In the genomic region with DNA sequence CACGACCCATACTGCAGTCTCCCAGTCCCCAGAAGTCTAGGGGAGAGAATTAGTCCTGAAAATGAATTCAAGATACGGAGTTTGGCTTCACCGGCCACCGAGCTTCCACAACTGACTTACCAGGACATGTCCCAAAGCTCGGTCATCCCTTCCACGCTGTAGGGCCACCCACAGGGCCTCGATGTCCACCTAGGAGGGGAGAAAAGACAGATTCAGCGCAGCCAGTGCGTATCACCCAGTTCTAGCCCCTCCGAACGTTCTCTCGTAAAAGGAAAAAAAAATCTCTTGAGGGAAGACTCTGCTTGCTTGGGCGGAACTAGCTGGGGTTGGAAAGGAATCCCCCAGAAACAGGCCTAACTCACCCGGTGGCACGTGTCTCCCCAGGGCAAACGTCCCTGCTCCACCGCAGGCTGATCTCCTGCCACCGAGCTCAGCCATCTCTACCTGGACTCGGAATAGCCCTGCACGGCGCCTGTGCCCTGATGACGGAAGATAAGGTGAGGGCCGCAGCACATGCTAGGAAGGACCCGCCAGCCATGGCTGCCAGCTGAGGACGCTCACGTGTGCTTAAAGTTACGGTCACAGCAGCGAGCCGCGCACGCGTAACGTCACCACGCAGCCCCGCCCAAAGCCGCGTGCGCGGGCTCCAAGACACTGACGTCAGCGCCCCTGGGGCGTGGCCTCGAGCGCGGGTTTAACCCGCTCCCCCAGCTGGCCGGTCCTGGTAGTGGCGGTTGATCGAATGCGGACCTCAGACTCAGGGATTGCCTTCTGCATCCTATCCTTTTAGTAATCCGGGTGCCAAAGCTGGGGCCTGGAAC, we compare ENCODE assay signal across 8 mouse cellular contexts. TPM values are rescaled to one million over a fixed set of nuclear protein-coding genes. Genes with fewer than 3 reads are reported as not detected.
A peak's percentile ranks its signal among the peaks of the same experiment; 100 is the strongest.
DNase-seq lines count a peak whose midpoint lies in the region; ATAC-seq lines count a peak whose summit lies in the region.

No protein-coding gene starts in this region.

- peak overlapping the region; percentile 90 for H3K9ac ChIP-seq in intestine, embryonic 14.5 days (ENCODE audit: low read length)

- H3K4me2 ChIP-seq in intestine, embryonic 14.5 days (ENCODE audit: low read length) = peak overlapping the region; percentile 55

- 2% methylated on average over 51 of the region's 51 CpGs for WGBS in intestine, embryonic 14.5 days

- ATAC-seq in intestine, embryonic 14.5 days (replicated peaks; ENCODE audit: low FRiP score, low TSS enrichment, low read depth) = peak; percentile 93

- no peaks in the 10 kb centered on the region for H3K9me3 ChIP-seq in intestine, embryonic 14.5 days (ENCODE audit: control insufficient read depth, low read length)

- H3K4me1 ChIP-seq in intestine, embryonic 14.5 days (replicated peaks; ENCODE audit: control insufficient read depth, insufficient read depth, low read length) = peaks cover 7% of the 10 kb centered on the region; the same call in 1 of the 2 replicates

- peaks cover 31% of the 10 kb centered on the region for H3K36me3 ChIP-seq in intestine, embryonic 14.5 days (ENCODE audit: control insufficient read depth, insufficient read depth, low read length)

- peak; percentile 98 to 100 for DNase-seq in adrenal gland, adult (ENCODE audit: inconsistent age in 2 of 2, low spot score in 1 of 2)
- peak; percentile 100 for DNase-seq in embryo, embryonic 10.5 days (ENCODE audit: low spot score)
- peak; percentile 98 for DNase-seq in gastrocnemius, postnatal 14 days
- peak; percentile 100 for DNase-seq in intestine, embryonic 14.5 days (ENCODE audit: low spot score)
- peak; percentile 98 to 99 for DNase-seq in left cerebral cortex, postnatal 14 days (ENCODE audit: low spot score in 2 of 2)
- peak; percentile 99 for DNase-seq in mesoderm, embryonic 11.5 days (ENCODE audit: low read depth, low spot score)
- DNase-seq in right cerebral cortex, postnatal 36 days (ENCODE audit: low spot score in 2 of 2) = peak; percentile 95 to 97
- peak; percentile 93 for DNase-seq in yolk sac, embryonic 10.5 days (ENCODE audit: low spot score)

- H3K4me3 ChIP-seq in intestine, embryonic 14.5 days (ENCODE audit: low read depth, low read length) = peak overlapping the region; percentile 81

- peak overlapping the region; percentile 83 for H3K27ac ChIP-seq in intestine, embryonic 14.5 days (ENCODE audit: low read depth)

- intact Hi-C loops in gastrocnemius, postnatal 14 days (cut with DNase I; ENCODE audit: low total_unique reads) = no loop called here
- intact Hi-C loops in left cerebral cortex, postnatal 14 days (cut with DNase I) = loop anchor here (5.0 kb wide), 1 partner anchor 51 kb away; the partner anchor contains the start of gene Purb

- H3K27me3 ChIP-seq in intestine, embryonic 14.5 days (replicated peaks; ENCODE audit: control insufficient read depth, insufficient read depth, low read length) = no peaks in the 10 kb centered on the region

RNA-seq across cellular contexts. Expression of gene Myo1g, which starts 7.6 kb away (rescaled TPM):
- 1 to 10 TPM in 1 of 2 experiments, under 1 TPM in 1; 0.94 to 1.2 TPM for total RNA-seq in gastrocnemius, postnatal 14 days (2021)
- 1.3 TPM in 2 replicates for polyA plus RNA-seq in intestine, embryonic 14.5 days (2014; fragmentation: Nextera tagmentation; extraction: Ambion mirVana)
- under 1 TPM; 0.40 to 0.68 TPM for total RNA-seq in left cerebral cortex, postnatal 14 days (2021)

RNA-seq across cellular contexts. Expression of gene Ccm2, which starts 18.3 kb away (rescaled TPM):
- 10 to 100 TPM; 20.8 to 21.6 TPM for total RNA-seq in gastrocnemius, postnatal 14 days (2021)
- 87.0 and 90.6 TPM in 2 replicates for polyA plus RNA-seq in intestine, embryonic 14.5 days (2014; fragmentation: Nextera tagmentation; extraction: Ambion mirVana)
- total RNA-seq in left cerebral cortex, postnatal 14 days (2021) = 10 to 100 TPM; 54.3 to 54.4 TPM

RNA-seq across cellular contexts. Expression of gene Purb, which starts 52.7 kb away (rescaled TPM):
- total RNA-seq in gastrocnemius, postnatal 14 days (2021) = 10 to 100 TPM; 28.5 to 37.4 TPM
- 25.7 and 26.2 TPM in 2 replicates for polyA plus RNA-seq in intestine, embryonic 14.5 days (2014; fragmentation: Nextera tagmentation; extraction: Ambion mirVana)
- 100 to 1,000 TPM; 300 to 303 TPM for total RNA-seq in left cerebral cortex, postnatal 14 days (2021)

Comparison
In these comparisons a context has a peak if more than half of its experiments do, and no peak if none do; other contexts are left out.
1. Peak in every context shown above with its lines: DNase-seq, ATAC-seq, H3K4me3 ChIP-seq and H3K27ac ChIP-seq.
2. RNA of gene Purb, which starts 52.7 kb away (total RNA-seq): 300 to 303 TPM in left cerebral cortex, postnatal 14 days; 28.5 to 37.4 TPM in gastrocnemius, postnatal 14 days; every median in the first group is over 4 times any median in the second.